Mouse (Mus musculus): Measurements from ENCODE around the gene Mageb3.
"Not testable (repeated sequence)": the region's sequence is repeated elsewhere in the genome, so short reads cannot be mapped to it uniquely, and the experiment has no call there.

Gene Mageb3

GRCm38 (mm10) chr2:121955765-121956223, at the start of gene Mageb3, which contains the start of gene Ctdspl2:
Gene Mageb3 (minus strand): TSS chr2:121956092.
Gene Ctdspl2 (plus strand): TSS chr2:121956001.
- peak; percentile 90 for DNase-seq (ENCODE audit: low read depth, low spot score)

DNA sequence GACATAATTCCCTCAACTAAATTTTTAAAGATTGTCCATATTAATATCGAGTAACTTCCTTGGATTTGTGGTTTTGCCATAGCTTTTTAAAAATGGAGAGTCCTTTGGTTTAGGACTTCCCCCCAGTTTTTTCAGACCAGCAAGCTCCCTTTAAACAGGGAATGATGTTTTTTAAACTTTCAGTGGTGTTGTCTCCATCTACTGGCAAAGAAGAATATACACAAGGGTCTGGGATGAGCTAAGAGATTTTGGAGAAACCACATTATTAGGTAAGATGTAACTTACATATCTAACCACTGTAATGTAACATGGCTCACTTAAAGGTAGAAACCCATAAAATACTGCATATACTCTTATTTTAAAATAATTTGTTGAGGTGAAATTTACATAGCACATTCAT, 39.8 kb upstream of the Mageb3 start:
- no peak for DNase-seq (ENCODE audit: low read depth, low spot score)

GRCm38 (mm10) chr2:121957216-121957792, 1.4 kb upstream of the Mageb3 start:
- no peak for DNase-seq (ENCODE audit: low read depth, low spot score)

DNA sequence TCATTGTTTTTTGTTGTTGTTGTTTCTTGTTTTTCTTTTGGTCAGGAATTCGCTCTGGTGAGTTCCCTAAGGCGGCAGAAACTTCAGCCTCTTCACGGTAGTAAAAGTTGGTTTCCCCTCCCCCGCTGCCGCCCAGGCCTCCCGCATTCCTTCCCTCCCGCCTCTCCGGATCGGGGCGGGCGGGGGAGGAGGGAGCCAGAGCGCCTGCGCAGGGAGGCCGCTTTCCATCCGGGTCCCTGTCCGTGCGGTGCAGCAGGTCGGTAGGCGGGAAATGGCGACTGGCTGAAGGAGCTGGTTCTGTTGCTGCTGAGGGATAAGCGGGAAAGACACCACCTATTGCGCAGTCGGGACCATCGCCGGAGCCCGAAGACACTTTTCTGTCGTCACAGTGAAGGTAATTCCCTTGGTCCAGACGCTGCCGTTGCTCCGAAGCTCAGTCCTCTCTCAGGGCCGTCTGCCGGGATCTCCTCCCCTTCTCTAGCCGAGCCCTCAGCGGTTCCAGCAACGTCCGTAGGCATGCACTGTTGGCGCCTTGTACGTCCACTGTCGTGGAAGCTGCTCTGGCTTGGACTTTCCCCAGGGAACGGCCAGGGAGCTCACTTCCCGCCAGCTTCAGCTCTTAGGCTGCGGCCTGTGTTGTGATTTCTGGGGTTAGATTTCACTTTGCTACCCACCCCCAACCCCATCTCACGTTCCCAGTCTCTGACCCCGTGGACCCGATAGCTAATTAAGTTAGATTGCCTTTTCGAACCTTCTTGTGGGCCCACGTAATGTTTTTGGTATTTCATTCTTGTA, 529 bp upstream of the Mageb3 start:
- peak; percentile 81 for DNase-seq (ENCODE audit: low read depth, low spot score)

- no peak for DNase-seq (ENCODE audit: low read depth, low spot score)
Measured at GRCm38 (mm10) chr2:121954971-121955656, 778 bp downstream of the Mageb3 start.

DNA sequence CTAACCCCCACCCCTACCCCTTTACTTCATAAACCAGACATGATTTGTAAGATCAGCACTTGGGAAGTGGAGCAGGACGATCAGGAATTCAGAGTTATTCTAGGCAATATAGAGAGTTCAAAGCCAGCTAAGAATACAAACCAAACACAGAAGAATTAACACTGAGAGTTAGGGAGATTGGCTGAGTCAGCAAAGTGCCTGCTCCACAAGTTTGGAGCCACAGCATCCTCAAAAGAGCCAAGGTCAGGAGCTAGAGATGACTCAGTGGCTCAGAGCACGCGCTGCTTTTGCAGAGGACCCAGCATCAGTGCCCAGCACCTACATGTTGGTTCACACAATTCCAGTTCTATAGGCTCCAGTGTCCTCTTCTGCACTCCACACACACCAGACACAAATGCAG, 12.5 kb downstream of the Mageb3 start:
- no peak for DNase-seq (ENCODE audit: low read depth, low spot score)

GRCm38 (mm10) chr2:121937624-121938023, 18.3 kb downstream of the Mageb3 start:
- not testable (repeated sequence) for DNase-seq (ENCODE audit: low read depth, low spot score)

DNA sequence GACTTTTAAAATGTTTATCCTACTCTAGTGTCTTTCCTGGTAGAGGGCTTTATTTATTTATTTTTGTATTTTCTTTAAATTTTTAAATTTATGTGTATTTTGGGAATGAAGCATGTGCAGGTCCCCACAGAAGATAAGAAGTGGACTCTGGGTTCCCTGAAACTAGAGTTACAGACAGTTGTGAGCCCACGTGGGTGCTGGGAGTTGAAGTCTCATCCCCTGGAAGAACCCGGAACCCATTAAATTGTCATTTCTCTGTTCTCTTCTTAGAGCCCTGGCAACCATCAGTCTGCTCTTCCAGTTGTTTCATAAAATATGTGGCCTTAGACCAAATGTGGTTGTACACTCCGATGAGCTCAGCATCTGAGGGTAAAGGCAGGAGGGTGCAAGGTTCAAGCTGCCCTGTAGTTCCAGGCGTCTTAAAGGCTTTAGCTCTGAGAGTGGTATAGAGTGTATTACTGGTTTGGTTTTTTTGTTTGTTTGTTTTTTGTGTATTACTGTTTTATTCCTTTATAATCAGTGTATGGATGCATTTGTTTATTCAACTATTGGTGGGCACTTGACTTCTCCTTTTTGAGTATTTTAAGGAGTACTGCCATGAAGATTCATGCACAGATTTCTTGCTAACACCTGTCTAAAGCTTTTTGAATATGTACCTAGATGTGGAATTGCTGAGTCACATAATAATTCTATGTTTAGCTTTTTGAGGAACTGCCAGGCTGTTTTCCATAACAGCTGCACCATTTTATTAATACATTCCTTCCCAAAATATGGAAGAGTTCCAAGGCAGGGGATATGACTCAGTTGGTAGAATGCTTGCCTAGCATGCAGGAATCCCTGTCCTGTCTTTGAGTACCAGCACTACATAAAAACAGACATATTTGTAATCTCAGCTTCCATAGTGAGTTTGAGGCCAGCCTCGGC, 39.6 kb downstream of the Mageb3 start:
- no peak for DNase-seq (ENCODE audit: low read depth, low spot score)

DNA sequence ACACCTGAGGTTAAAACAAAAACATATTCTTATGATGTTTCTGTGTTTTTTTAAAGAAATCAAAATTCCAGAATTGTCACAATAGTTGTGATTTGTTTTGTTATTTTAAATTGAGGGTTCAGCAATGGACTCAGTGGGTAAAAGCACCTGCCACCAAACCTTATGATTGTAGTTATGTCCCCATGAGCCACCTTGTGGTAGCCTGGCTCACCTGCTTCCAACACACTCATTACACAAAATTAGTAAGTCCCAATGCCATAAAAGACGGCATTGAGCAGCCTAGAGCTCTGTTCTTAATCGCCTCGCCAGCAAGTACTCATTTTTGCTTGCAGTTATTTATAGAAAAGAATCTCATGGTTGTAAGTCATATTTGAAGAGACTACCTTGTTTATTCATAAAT, 45.9 kb downstream of the Mageb3 start:
- no peak for DNase-seq (ENCODE audit: low read depth, low spot score)
